Mouse (Mus musculus): Measurements from ENCODE around the gene Peak1. TPM values are rescaled to one million over a fixed set of nuclear protein-coding genes. Genes with fewer than 3 reads are reported as not detected.
"Not testable (repeated sequence)": the region's sequence is repeated elsewhere in the genome, so short reads cannot be mapped to it uniquely, and the experiment has no call there.

Peak1 gene
- polyA plus RNA-seq, 1 experiment, result 14.4 TPM

GRCm38 (mm10) chr9:56453038-56453815, 35.4 kb upstream of the Peak1 start:
- no peak overlapping the region for H3K4me3 ChIP-seq (ENCODE audit: insufficient read depth, low read length)
- no peak for TF ChIP-seq CTCF (IDR thresholded peaks at IDR 0.05; ENCODE audit: extremely low read depth, insufficient read depth, low read length)
- TF ChIP-seq POLR2A (IDR thresholded peaks at IDR 0.05; ENCODE audit: extremely low read depth, insufficient read depth, low read length), result no peak
- no peak overlapping the region for H3K27ac ChIP-seq (ENCODE audit: insufficient read depth, low read length)
- H3K4me1 ChIP-seq (ENCODE audit: control insufficient read depth, insufficient read depth, low read length), result peaks cover 2% of the 10 kb centered on the region; the same call in 1 of the 2 replicates

GRCm38 (mm10) chr9:56451570-56451969, 33.7 kb upstream of the Peak1 start:
- Histone ChIP-seq H3K4me1 (ENCODE audit: control insufficient read depth, insufficient read depth, low read length) (peaks cover 2% of the 10 kb centered on the region; the same call in 1 of the 2 replicates), H3K27ac (ENCODE audit: insufficient read depth, low read length) (no peak overlapping the region; the same call in 1 of the 2 replicates), H3K4me3 (ENCODE audit: insufficient read depth, low read length) (no peak overlapping the region)
- TF ChIP-seq CTCF (IDR thresholded peaks at IDR 0.05; ENCODE audit: extremely low read depth, insufficient read depth, low read length) (no peak), POLR2A (IDR thresholded peaks at IDR 0.05; ENCODE audit: extremely low read depth, insufficient read depth, low read length) (no peak)

- H3K4me3 ChIP-seq (ENCODE audit: insufficient read depth, low read length), result no peak overlapping the region
- TF ChIP-seq POLR2A (IDR thresholded peaks at IDR 0.05; ENCODE audit: extremely low read depth, insufficient read depth, low read length), result no peak
- TF ChIP-seq CTCF (IDR thresholded peaks at IDR 0.05; ENCODE audit: extremely low read depth, insufficient read depth, low read length), result no peak
- H3K27ac ChIP-seq (ENCODE audit: insufficient read depth, low read length), result no peak overlapping the region
- H3K4me1 ChIP-seq (ENCODE audit: control insufficient read depth, insufficient read depth, low read length), result peaks cover 4% of the 10 kb centered on the region; the same call in 1 of the 2 replicates
These were observed 21.8 kb upstream of the Peak1 start for GRCm38 (mm10) chr9:56439699-56440098.

- not testable (repeated sequence) for H3K4me1 ChIP-seq (ENCODE audit: control insufficient read depth, insufficient read depth, low read length); H3K27ac ChIP-seq (ENCODE audit: insufficient read depth, low read length); H3K4me3 ChIP-seq (ENCODE audit: insufficient read depth, low read length)
These were observed 19.5 kb upstream of the Peak1 start for GRCm38 (mm10) chr9:56437300-56437892.

GRCm38 (mm10) chr9:56435821-56436526, 18.1 kb upstream of the Peak1 start:
- Histone ChIP-seq H3K4me1 (ENCODE audit: control insufficient read depth, insufficient read depth, low read length) (peaks cover 4% of the 10 kb centered on the region; the same call in 1 of the 2 replicates), H3K27ac (ENCODE audit: insufficient read depth, low read length) (no peak overlapping the region), H3K4me3 (ENCODE audit: insufficient read depth, low read length) (no peak overlapping the region)
- TF ChIP-seq POLR2A (IDR thresholded peaks at IDR 0.05; ENCODE audit: extremely low read depth, insufficient read depth, low read length), result no peak

- Histone ChIP-seq H3K27ac (ENCODE audit: insufficient read depth, low read length) (no peak overlapping the region), H3K4me1 (ENCODE audit: control insufficient read depth, insufficient read depth, low read length) (peaks cover 5% of the 10 kb centered on the region; the same call in 1 of the 2 replicates), H3K4me3 (ENCODE audit: insufficient read depth, low read length) (no peak overlapping the region)
- TF ChIP-seq POLR2A (IDR thresholded peaks at IDR 0.05; ENCODE audit: extremely low read depth, insufficient read depth, low read length) (no peak), CTCF (IDR thresholded peaks at IDR 0.05; ENCODE audit: extremely low read depth, insufficient read depth, low read length) (no peak)
These were observed 7.0 kb upstream of the Peak1 start for GRCm38 (mm10) chr9:56424861-56425260.

- TF ChIP-seq POLR2A (IDR thresholded peaks at IDR 0.05; ENCODE audit: extremely low read depth, insufficient read depth, low read length) (no peak), CTCF (IDR thresholded peaks at IDR 0.05; ENCODE audit: extremely low read depth, insufficient read depth, low read length) (no peak)
- Histone ChIP-seq H3K27ac (ENCODE audit: insufficient read depth, low read length) (no peak overlapping the region), H3K4me1 (ENCODE audit: control insufficient read depth, insufficient read depth, low read length) (peaks cover 5% of the 10 kb centered on the region; the same call in 1 of the 2 replicates), H3K4me3 (ENCODE audit: insufficient read depth, low read length) (no peak overlapping the region)
These were observed 4.1 kb upstream of the Peak1 start for GRCm38 (mm10) chr9:56421991-56422390.

GRCm38 (mm10) chr9:56420892-56421601, 3.2 kb upstream of the Peak1 start:
- peaks cover 5% of the 10 kb centered on the region; the same call in 1 of the 2 replicates for H3K4me1 ChIP-seq (ENCODE audit: control insufficient read depth, insufficient read depth, low read length)
- no peak for TF ChIP-seq POLR2A (IDR thresholded peaks at IDR 0.05; ENCODE audit: extremely low read depth, insufficient read depth, low read length)
- no peak for TF ChIP-seq CTCF (IDR thresholded peaks at IDR 0.05; ENCODE audit: extremely low read depth, insufficient read depth, low read length)
- no peak overlapping the region for H3K4me3 ChIP-seq (ENCODE audit: insufficient read depth, low read length)
- no peak overlapping the region for H3K27ac ChIP-seq (ENCODE audit: insufficient read depth, low read length)

- Histone ChIP-seq H3K4me3 (ENCODE audit: insufficient read depth, low read length) (peak overlapping the region; percentile 80; the same call in 1 of the 2 replicates), H3K27ac (ENCODE audit: insufficient read depth, low read length) (no peak overlapping the region), H3K4me1 (ENCODE audit: control insufficient read depth, insufficient read depth, low read length) (peaks cover 5% of the 10 kb centered on the region; the same call in 1 of the 2 replicates)
- no peak for TF ChIP-seq POLR2A (IDR thresholded peaks at IDR 0.05; ENCODE audit: extremely low read depth, insufficient read depth, low read length)
- no peak for TF ChIP-seq CTCF (IDR thresholded peaks at IDR 0.05; ENCODE audit: extremely low read depth, insufficient read depth, low read length)
These were observed 2.4 kb upstream of the Peak1 start for GRCm38 (mm10) chr9:56420236-56420635.
